Mouse (Mus musculus) fibroblast of lung, adult 2 months (primary cell): ENCODE data around the gene Fancl.

Source experiments
- DNase-seq: peaks from one replicate; pipeline ENCODE4 v3.0.0-alpha.2; 2011; ENCODE audit warnings: low read depth

Gene Fancl

GRCm38 (mm10) chr11:26489761-26490466, 104.0 kb downstream of the Fancl start:
- DNase-seq: peak; percentile 90

- DNase-seq: no peak
Measured at GRCm38 (mm10) chr11:26495951-26496350, 110.0 kb downstream of the Fancl start.

GRCm38 (mm10) chr11:26513683-26514082, 127.7 kb downstream of the Fancl start:
- no peak for DNase-seq

DNA sequence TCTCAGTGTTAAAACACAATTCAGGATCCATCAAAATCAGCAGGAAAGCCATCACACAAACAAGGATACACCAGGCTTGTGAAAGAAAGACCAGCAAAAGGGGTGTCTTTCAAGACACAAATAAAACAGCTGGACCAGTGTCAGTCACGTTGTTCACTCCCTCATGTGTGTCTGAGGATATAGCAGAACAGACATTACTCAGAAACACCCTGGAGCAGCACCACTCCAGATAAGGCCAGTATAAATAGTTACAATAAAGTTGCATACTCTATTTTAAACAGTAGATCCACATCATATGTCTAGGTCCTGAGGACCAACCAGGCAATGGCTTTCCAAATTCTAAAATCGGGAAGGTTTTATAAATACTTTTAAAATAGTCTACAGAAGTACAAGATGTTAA, 130.2 kb downstream of the Fancl start:
- no peak for DNase-seq

- DNase-seq: peak; percentile 56
Measured at GRCm38 (mm10) chr11:26518991-26519390, 133.1 kb downstream of the Fancl start.
